Mouse (Mus musculus): ENCODE measurements around the gene Pcolce. TPM values are rescaled to one million over a fixed set of nuclear protein-coding genes. Genes with fewer than 3 reads are reported as not detected.

Pcolce gene
- total RNA-seq (2023), result 0.61 and 2.0 TPM in 2 replicates

GRCm38 (mm10) chr5:137613550-137613949 is at the start of gene Pcolce:
Gene Pcolce (minus strand): TSS chr5:137613784.

GRCm38 (mm10) chr5:137645652-137646091 is 32.1 kb upstream of the Pcolce start, which contains the start of gene Irs3:
Gene Irs3 (minus strand): TSS chr5:137645714.

GRCm38 (mm10) chr5:137641054-137641453 is 27.5 kb upstream of the Pcolce start, which contains the start of gene Sap25:
Gene Sap25 (plus strand): TSS chr5:137641334.

GRCm38 (mm10) chr5:137628498-137629305 is 15.1 kb upstream of the Pcolce start, which contains the start of the genes Fbxo24, Lrch4 and Gm20605:
Gene Fbxo24 (minus strand): TSS chr5:137629002.
Gene Lrch4 (plus strand): TSS chr5:137629121.
Gene Gm20605 (plus strand): TSS chr5:137629175.

GRCm38 (mm10) chr5:137600619-137601364 is 12.8 kb downstream of the Pcolce start, which contains the start of gene Mospd3:
Gene Mospd3 (minus strand): TSS chr5:137601058.

GRCm38 (mm10) chr5:137569665-137570064 is 43.9 kb downstream of the Pcolce start, which contains the start of gene Tfr2:
Gene Tfr2 (plus strand): TSS chr5:137569840.

Other genes starting within 250 kb of the Pcolce start
- 0.06 TPM in 1 of 2 replicates, not detected in the other for gene Zan, start 136.7 kb downstream of the Pcolce start, total RNA-seq (2023)
- 13.0 and 17.8 TPM in 2 replicates for gene Pop7, start 111.3 kb downstream of the Pcolce start, total RNA-seq (2023)
- gene Gigyf1, start 95.2 kb downstream of the Pcolce start, total RNA-seq (2023), result 46.2 and 60.4 TPM in 2 replicates
- not detected in 2 replicates for gene Epo, start 80.5 kb downstream of the Pcolce start, total RNA-seq (2023)
- 956 and 1,045 TPM in 2 replicates for gene Gnb2, start 80.3 kb downstream of the Pcolce start, total RNA-seq (2023)
- gene Actl6b, start 60.3 kb downstream of the Pcolce start, total RNA-seq (2023), result not detected in 2 replicates
- 0.76 and 1.7 TPM in 2 replicates for gene Tfr2, start 43.9 kb downstream of the Pcolce start, total RNA-seq (2023)
- gene Mospd3, start 12.7 kb downstream of the Pcolce start, total RNA-seq (2023), result 41.8 and 42.3 TPM in 2 replicates
- 0.36 TPM in 1 of 2 replicates, not detected in the other for gene Fbxo24, start 15.2 kb upstream of the Pcolce start, total RNA-seq (2023)
- gene Lrch4, start 15.3 kb upstream of the Pcolce start, total RNA-seq (2023), result 235 and 280 TPM in 2 replicates
- gene Gm20605, start 15.4 kb upstream of the Pcolce start, total RNA-seq (2023), result 37.6 and 52.5 TPM in 2 replicates
- 51.2 and 70.0 TPM in 2 replicates for gene Sap25, start 27.6 kb upstream of the Pcolce start, total RNA-seq (2023)
- gene Irs3, start 31.9 kb upstream of the Pcolce start, total RNA-seq (2023), result not detected in 2 replicates
- gene Agfg2, start 70.9 kb upstream of the Pcolce start, total RNA-seq (2023), result 16.4 and 17.0 TPM in 2 replicates
- gene Nyap1, start 127.8 kb upstream of the Pcolce start, total RNA-seq (2023), result 0.50 and 0.54 TPM in 2 replicates
- 272 and 329 TPM in 2 replicates for gene Tsc22d4, start 131.9 kb upstream of the Pcolce start, total RNA-seq (2023)
- 24.4 and 30.5 TPM in 2 replicates for gene Ppp1r35, start 165.1 kb upstream of the Pcolce start, total RNA-seq (2023)
- gene Mepce, start 173.9 kb upstream of the Pcolce start, total RNA-seq (2023), result 29.5 and 33.3 TPM in 2 replicates
- gene Zcwpw1, start 174.0 kb upstream of the Pcolce start, total RNA-seq (2023), result 2.2 and 2.4 TPM in 2 replicates
- 535 and 567 TPM in 2 replicates for gene Pilra, start 222.5 kb upstream of the Pcolce start, total RNA-seq (2023)
- 309 and 327 TPM in 2 replicates for gene Pilrb1, start 244.3 kb upstream of the Pcolce start, total RNA-seq (2023)